Mouse (Mus musculus): ENCODE results near the gene Stx2. TPM values are rescaled to one million over a fixed set of nuclear protein-coding genes. Genes with fewer than 3 reads are reported as not detected.
A peak's percentile ranks its signal among the peaks of the same experiment; 100 is the strongest.
"Not testable (repeated sequence)": the region's sequence is repeated elsewhere in the genome, so short reads cannot be mapped to it uniquely, and the experiment has no call there.

Stx2 gene
- polyA plus RNA-seq, 1 experiment from 2014 or later: 27.5 TPM

- Histone ChIP-seq H3K27ac (no peak overlapping the region), H3K4me1 (no peaks in the 10 kb centered on the region), H3K27me3 (no peaks in the 10 kb centered on the region), H3K36me3 (peaks cover 19% of the 10 kb centered on the region), H3K9me3 (no peaks in the 10 kb centered on the region), H3K9ac (no peak overlapping the region), H3K4me2 (no peak overlapping the region), H3K4me3 (no peak overlapping the region)
- ATAC-seq (ENCODE audit: insufficient number of reproducible peaks, insufficient read depth, low FRiP score, low TSS enrichment, low read depth): no peak
- WGBS: 67% methylated on average over 7 of the region's 7 CpGs
These were observed 27.5 kb downstream of the Stx2 start for GRCm38 (mm10) chr5:128980857-128981256.

DNA sequence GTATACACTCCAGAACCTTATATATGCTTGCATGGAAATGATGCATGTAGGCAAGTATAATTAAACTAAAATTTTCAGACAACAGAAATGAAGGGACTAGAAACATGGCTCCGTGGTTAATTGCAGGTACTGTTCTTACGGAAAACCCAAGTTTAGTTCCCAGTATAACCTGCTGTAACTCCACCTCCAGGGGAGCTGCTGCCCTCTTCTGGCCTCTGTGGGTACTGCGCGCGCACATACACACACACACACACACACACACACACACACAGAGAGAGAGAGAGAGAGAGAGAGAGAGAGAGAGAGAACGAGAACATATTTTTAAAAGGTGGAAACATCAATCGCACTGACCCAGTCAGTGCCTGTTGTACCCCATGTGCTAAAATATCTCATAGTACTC, 29.4 kb downstream of the Stx2 start:
- Histone ChIP-seq H3K27ac (no peak overlapping the region), H3K9me3 (no peaks in the 10 kb centered on the region), H3K9ac (no peak overlapping the region), H3K4me1 (no peaks in the 10 kb centered on the region), H3K4me2 (no peak overlapping the region), H3K36me3 (no peaks in the 10 kb centered on the region), H3K27me3 (no peaks in the 10 kb centered on the region), H3K4me3 (no peak overlapping the region)
- no peak for ATAC-seq (ENCODE audit: insufficient number of reproducible peaks, insufficient read depth, low FRiP score, low TSS enrichment, low read depth)
- WGBS: 93% methylated on average over 7 of the region's 7 CpGs

GRCm38 (mm10) chr5:128977466-128977865, 30.9 kb downstream of the Stx2 start:
- H3K9ac ChIP-seq; H3K27me3 ChIP-seq; H3K36me3 ChIP-seq; H3K27ac ChIP-seq; ATAC-seq (ENCODE audit: insufficient number of reproducible peaks, insufficient read depth, low FRiP score, low TSS enrichment, low read depth); H3K4me2 ChIP-seq; H3K4me3 ChIP-seq; H3K9me3 ChIP-seq; H3K4me1 ChIP-seq: not testable (repeated sequence)
- 68% methylated on average over 1 of the region's 1 CpGs for WGBS

- 25% methylated on average over 4 of the region's 4 CpGs for WGBS
- H3K9ac ChIP-seq: no peak overlapping the region
- no peak for ATAC-seq (ENCODE audit: insufficient number of reproducible peaks, insufficient read depth, low FRiP score, low TSS enrichment, low read depth)
- H3K9me3 ChIP-seq: no peaks in the 10 kb centered on the region
- H3K4me1 ChIP-seq: no peaks in the 10 kb centered on the region
- H3K4me2 ChIP-seq: no peak overlapping the region
- no peaks in the 10 kb centered on the region for H3K27me3 ChIP-seq
- H3K4me3 ChIP-seq: no peak overlapping the region
- no peak overlapping the region for H3K27ac ChIP-seq
- H3K36me3 ChIP-seq: no peaks in the 10 kb centered on the region
These were observed 32.1 kb downstream of the Stx2 start for GRCm38 (mm10) chr5:128976266-128976665.

GRCm38 (mm10) chr5:128971298-128971697, 37.1 kb downstream of the Stx2 start:
- no peak overlapping the region for H3K4me3 ChIP-seq
- no peaks in the 10 kb centered on the region for H3K36me3 ChIP-seq
- H3K27ac ChIP-seq: no peak overlapping the region
- no peaks in the 10 kb centered on the region for H3K4me1 ChIP-seq
- H3K27me3 ChIP-seq: no peaks in the 10 kb centered on the region
- 18% methylated on average over 14 of the region's 14 CpGs for WGBS
- no peak for ATAC-seq (ENCODE audit: insufficient number of reproducible peaks, insufficient read depth, low FRiP score, low TSS enrichment, low read depth)
- H3K4me2 ChIP-seq: peak overlapping the region; percentile 38
- H3K9me3 ChIP-seq: no peaks in the 10 kb centered on the region
- H3K9ac ChIP-seq: no peak overlapping the region

DNA sequence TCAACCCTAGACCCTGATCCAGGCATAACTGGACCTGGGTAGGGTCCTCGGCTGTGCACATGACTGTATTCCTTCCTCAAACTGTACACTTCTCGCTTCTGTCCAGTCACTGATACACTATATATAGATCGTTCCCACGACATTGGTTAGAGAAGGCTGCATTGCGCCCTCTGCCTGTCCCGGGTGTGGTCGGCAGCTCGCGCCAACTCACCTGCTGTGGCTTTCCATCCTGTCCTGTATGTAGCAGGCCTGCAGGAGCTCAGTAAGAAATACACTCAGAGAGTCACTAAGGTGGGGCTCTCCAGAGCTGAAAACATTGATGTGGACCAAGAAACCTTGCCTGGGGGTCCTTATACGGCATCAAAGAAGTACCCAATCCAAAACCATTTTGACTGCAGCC, 37.5 kb downstream of the Stx2 start:
- ATAC-seq (ENCODE audit: insufficient number of reproducible peaks, insufficient read depth, low FRiP score, low TSS enrichment, low read depth): no peak
- Histone ChIP-seq H3K4me3 (no peak overlapping the region), H3K27ac (no peak overlapping the region), H3K4me2 (peak overlapping the region; percentile 38), H3K27me3 (no peaks in the 10 kb centered on the region), H3K36me3 (no peaks in the 10 kb centered on the region), H3K4me1 (no peaks in the 10 kb centered on the region), H3K9ac (no peak overlapping the region), H3K9me3 (no peaks in the 10 kb centered on the region)
- 65% methylated on average over 10 of the region's 10 CpGs for WGBS

GRCm38 (mm10) chr5:128964353-128964752, 44.0 kb downstream of the Stx2 start:
- H3K4me1 ChIP-seq: no peaks in the 10 kb centered on the region
- H3K4me3 ChIP-seq: no peak overlapping the region
- H3K36me3 ChIP-seq: no peaks in the 10 kb centered on the region
- no peaks in the 10 kb centered on the region for H3K27me3 ChIP-seq
- ATAC-seq (ENCODE audit: insufficient number of reproducible peaks, insufficient read depth, low FRiP score, low TSS enrichment, low read depth): no peak
- no peak overlapping the region for H3K4me2 ChIP-seq
- no peak overlapping the region for H3K27ac ChIP-seq
- H3K9ac ChIP-seq: no peak overlapping the region
- H3K9me3 ChIP-seq: peaks cover 9% of the 10 kb centered on the region; the same call in 1 of the 2 replicates
- WGBS: 49% methylated on average over 4 of the region's 4 CpGs

GRCm38 (mm10) chr5:128958916-128959315, 49.5 kb downstream of the Stx2 start:
- no peak for ATAC-seq (ENCODE audit: insufficient number of reproducible peaks, insufficient read depth, low FRiP score, low TSS enrichment, low read depth)

GRCm38 (mm10) chr5:128954371-128954770, 54.0 kb downstream of the Stx2 start:
- 89% methylated on average over 5 of the region's 5 CpGs for WGBS
- Histone ChIP-seq H3K4me1 (peaks cover 16% of the 10 kb centered on the region), H3K27me3 (peaks cover 33% of the 10 kb centered on the region)
- not testable (repeated sequence) for H3K9me3 ChIP-seq; H3K4me3 ChIP-seq; H3K9ac ChIP-seq; H3K4me2 ChIP-seq; H3K27ac ChIP-seq; H3K36me3 ChIP-seq; ATAC-seq (ENCODE audit: insufficient number of reproducible peaks, insufficient read depth, low FRiP score, low TSS enrichment, low read depth)

More at GRCm38 (mm10) chr5:128958916-128959315, 49.5 kb downstream of the Stx2 start:
- H3K4me3 ChIP-seq: no peak overlapping the region
- H3K9ac ChIP-seq: no peak overlapping the region
- 88% methylated on average over 3 of the region's 3 CpGs for WGBS
- H3K36me3 ChIP-seq: no peaks in the 10 kb centered on the region
- H3K9me3 ChIP-seq: peaks cover 9% of the 10 kb centered on the region; the same call in 1 of the 2 replicates
- no peak overlapping the region for H3K27ac ChIP-seq
- H3K27me3 ChIP-seq: peaks cover 2% of the 10 kb centered on the region; the same call in 1 of the 2 replicates
- H3K4me2 ChIP-seq: no peak overlapping the region
- H3K4me1 ChIP-seq: no peaks in the 10 kb centered on the region

- peak within 1 kb of the TSS; percentile 77 for H3K4me2 ChIP-seq
- H3K9ac ChIP-seq: peak within 1 kb of the TSS; percentile 62
- no peaks in the 10 kb centered on the region for H3K9me3 ChIP-seq
- H3K4me1 ChIP-seq: peaks cover 16% of the 10 kb centered on the region
- H3K27ac ChIP-seq: no peak within 1 kb of the TSS
- WGBS: 12% methylated on average over 16 of the region's 17 CpGs
- ATAC-seq (ENCODE audit: insufficient number of reproducible peaks, insufficient read depth, low FRiP score, low TSS enrichment, low read depth): 0 out of 2 replicates have a peak, but pooled peaks have one; percentile 38
- H3K4me3 ChIP-seq: peak within 1 kb of the TSS; percentile 42
- H3K36me3 ChIP-seq: no peaks in the 10 kb centered on the region
- H3K27me3 ChIP-seq: peaks cover 33% of the 10 kb centered on the region
These were observed 54.9 kb downstream of the Stx2 start, which contains the start of gene Rimbp2 for GRCm38 (mm10) chr5:128953278-128954070. Gene Rimbp2, minus strand, starts transcription at chr5:128953486.

- Histone ChIP-seq H3K27ac (no peak overlapping the region), H3K9me3 (no peaks in the 10 kb centered on the region), H3K4me3 (peak overlapping the region; percentile 42), H3K27me3 (peaks cover 33% of the 10 kb centered on the region), H3K4me1 (peaks cover 16% of the 10 kb centered on the region), H3K36me3 (no peaks in the 10 kb centered on the region), H3K4me2 (peak overlapping the region; percentile 77), H3K9ac (peak overlapping the region; percentile 62)
- no peak for ATAC-seq (ENCODE audit: insufficient number of reproducible peaks, insufficient read depth, low FRiP score, low TSS enrichment, low read depth)
- WGBS: under 1% methylated on average over 35 of the region's 35 CpGs
These were observed 55.8 kb downstream of the Stx2 start for GRCm38 (mm10) chr5:128952291-128953195.

Measured in embryonic facial prominence, embryonic 13.5 days (tissue).